Mouse (Mus musculus) frontal cortex, adult 2 months (tissue): ENCODE results near the gene Erc2. TPM values are rescaled to one million over a fixed set of nuclear protein-coding genes. Genes with fewer than 3 reads are reported as not detected.
A peak's percentile ranks its signal among the peaks of the same experiment; 100 is the strongest.

Experiments used
- DNase-seq, 2 experiments: peaks; one replicate each; pipeline ENCODE4 v3.0.0; 2022; ENCODE audit warnings: low spot score in 1 of 2; ENCODE audit errors: extremely low spot score in 1 of 2
- polyA plus RNA-seq: library from polyadenylated mRNA; depleted of rRNA; stranded (reverse); fragments of >200 nt; gene quantifications from 2 replicates; pipeline ENCODE4 v1.2.3, GENCODE M21; 2012; rRNA removed

Erc2 gene
- polyA plus RNA-seq, 1 experiment = 73.5 TPM

- peak in 1 of 2 experiments; percentile 33 for DNase-seq
These were observed 888.3 kb downstream of the Erc2 start for GRCm38 (mm10) chr14:28510341-28511028.

- DNase-seq = peak in 1 of 2 experiments; percentile 14
These were observed 888.9 kb downstream of the Erc2 start for GRCm38 (mm10) chr14:28511029-28511651.

GRCm38 (mm10) chr14:28512805-28513590 is 890.8 kb downstream of the Erc2 start:
- DNase-seq = no peak

- DNase-seq = no peak
These were observed 891.9 kb downstream of the Erc2 start for GRCm38 (mm10) chr14:28514171-28514570.

- no peak for DNase-seq
These were observed 893.1 kb downstream of the Erc2 start for GRCm38 (mm10) chr14:28515331-28515730.

- no peak for DNase-seq
These were observed 895.7 kb downstream of the Erc2 start for GRCm38 (mm10) chr14:28517631-28518560.

GRCm38 (mm10) chr14:28521106-28521505 is 898.9 kb downstream of the Erc2 start:
- no peak for DNase-seq

GRCm38 (mm10) chr14:28522611-28523010 is 900.4 kb downstream of the Erc2 start:
- no peak for DNase-seq

- DNase-seq = no peak
These were observed 903.3 kb downstream of the Erc2 start for GRCm38 (mm10) chr14:28525566-28525965.

Other genes with a start within 250 kb of the Erc2 start
- 30.7 and 32.2 TPM in 2 replicates for gene Fam208a, start 193.6 kb upstream of the Erc2 start, polyA plus RNA-seq
- 11.9 and 14.1 TPM in 2 replicates for gene Ccdc66, start 114.0 kb upstream of the Erc2 start, polyA plus RNA-seq